Mouse (Mus musculus) right cerebral cortex, postnatal 36 days (tissue): Measurements from ENCODE around the gene Speer4c.
"Not testable (repeated sequence)": the region's sequence is repeated elsewhere in the genome, so short reads cannot be mapped to it uniquely, and the experiment has no call there.

Source experiments
- DNase-seq, 2 experiments: peaks; one replicate each; pipeline ENCODE4 v3.0.0; 2022; ENCODE audit warnings: low spot score in 2 of 2, mixed read lengths in 1 of 2

Speer4c gene

GRCm38 (mm10) chr5:15714171-15714570 is at the start of gene Speer4c:
Gene Speer4c, minus strand, starts transcription at chr5:15714271.
- not testable (repeated sequence) for DNase-seq

GRCm38 (mm10) chr5:15747478-15748255 is 33.6 kb upstream of the Speer4c start:
- no peak for DNase-seq

DNA sequence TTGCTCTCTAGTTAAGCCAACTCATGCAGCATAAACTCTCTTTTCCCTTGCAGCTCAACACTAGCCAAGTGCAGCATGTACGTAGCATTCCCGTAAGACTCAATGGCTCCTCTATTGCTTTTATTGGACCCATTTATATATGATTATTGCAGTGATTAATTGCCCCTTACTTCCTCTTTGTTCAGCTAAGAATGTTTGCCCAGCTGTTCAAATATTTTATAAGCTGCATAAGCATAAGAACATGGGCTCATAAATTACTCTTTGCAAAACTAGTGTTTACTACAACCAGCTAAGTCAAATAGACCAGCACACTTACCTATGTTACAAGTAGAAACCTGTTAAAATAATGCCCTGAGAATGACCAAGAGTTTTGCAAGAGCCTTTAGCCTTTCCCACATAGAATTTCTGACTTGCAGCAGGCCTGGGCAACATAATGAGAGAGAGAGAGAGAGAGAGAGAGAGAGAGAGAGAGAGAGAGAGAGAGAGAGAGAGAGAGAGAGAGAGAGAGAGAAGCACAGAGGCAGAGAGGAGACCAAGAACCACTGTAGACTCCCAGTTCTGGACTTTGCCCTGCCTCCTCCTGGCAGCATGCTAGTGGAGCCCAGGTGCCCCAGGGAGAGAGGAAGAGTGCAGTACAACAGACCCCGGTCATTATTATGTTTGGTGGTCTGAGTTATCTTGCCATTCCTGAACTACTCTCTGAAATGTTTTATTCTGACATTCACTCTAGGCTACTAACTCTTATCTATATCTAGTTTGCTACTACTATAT is 20.2 kb upstream of the Speer4c start:
- DNase-seq: no peak

GRCm38 (mm10) chr5:15702891-15703290 is 11.2 kb downstream of the Speer4c start:
- DNase-seq: not testable (repeated sequence)

GRCm38 (mm10) chr5:15697719-15698118 is 16.4 kb downstream of the Speer4c start:
- DNase-seq: not testable (repeated sequence)

DNA sequence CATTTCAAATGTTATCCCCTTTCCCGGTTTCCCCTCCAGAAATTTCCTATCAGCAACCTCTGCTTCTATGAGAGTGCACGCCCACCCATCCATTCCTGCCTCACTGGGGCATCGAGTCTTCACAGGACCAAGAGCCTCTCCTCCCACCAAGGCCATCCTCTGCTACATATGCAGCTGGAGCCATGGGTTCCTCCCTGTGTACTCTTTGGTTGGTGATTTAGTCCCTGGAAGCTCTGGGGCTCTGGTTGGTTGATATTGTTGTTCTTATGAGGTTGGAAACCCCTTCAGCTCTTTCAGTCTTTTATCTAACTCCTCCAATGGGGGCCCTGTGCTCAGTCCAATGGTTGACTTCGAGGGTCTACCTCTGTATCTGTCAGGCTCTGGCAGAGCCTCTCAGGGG is 22.2 kb downstream of the Speer4c start:
- not testable (repeated sequence) for DNase-seq

GRCm38 (mm10) chr5:15690822-15691221 is 23.2 kb downstream of the Speer4c start:
- not testable (repeated sequence) for DNase-seq

- DNase-seq: not testable (repeated sequence)
These were observed 24.3 kb downstream of the Speer4c start for GRCm38 (mm10) chr5:15689659-15690213.

GRCm38 (mm10) chr5:15688874-15689658 is 25.0 kb downstream of the Speer4c start:
- not testable (repeated sequence) for DNase-seq

DNA sequence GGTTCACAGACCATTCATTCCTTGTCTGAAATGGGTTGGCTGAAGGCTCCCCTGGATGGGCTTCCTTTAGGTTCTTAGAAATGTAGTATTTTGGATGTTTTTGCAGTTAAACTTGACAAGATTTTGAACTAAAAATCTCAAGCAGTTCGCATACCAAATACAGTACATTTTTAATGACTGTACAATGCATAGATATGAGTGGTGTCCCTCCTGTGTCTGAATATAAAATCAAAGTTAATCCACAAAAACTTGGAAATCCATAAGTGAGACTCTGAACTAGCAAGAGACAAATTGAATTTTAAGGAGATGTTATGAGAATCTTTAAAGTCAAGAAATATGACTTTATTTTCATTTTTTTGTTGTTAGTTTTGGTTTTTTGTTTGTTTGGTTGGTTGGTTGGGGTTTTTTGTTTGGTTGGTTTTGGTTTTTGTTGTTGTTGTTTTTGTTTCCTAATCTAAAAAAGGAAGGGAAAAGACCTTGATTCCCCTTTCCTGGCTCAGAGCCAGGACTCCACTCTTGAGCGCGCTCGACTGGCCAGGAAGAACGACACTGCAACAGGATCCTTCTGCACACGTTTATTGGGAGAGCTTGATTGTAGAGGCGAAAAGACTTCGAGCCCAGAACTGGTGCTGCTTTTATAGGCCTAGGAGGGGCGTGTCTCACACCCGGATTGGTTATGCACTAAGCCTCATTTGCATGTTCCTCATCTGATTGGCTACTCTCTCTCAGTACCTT is 32.6 kb downstream of the Speer4c start:
- not testable (repeated sequence) for DNase-seq

GRCm38 (mm10) chr5:15679980-15680949 is 33.8 kb downstream of the Speer4c start:
- not testable (repeated sequence) for DNase-seq

GRCm38 (mm10) chr5:15678907-15679306 is 35.2 kb downstream of the Speer4c start:
- DNase-seq: not testable (repeated sequence)

GRCm38 (mm10) chr5:15677750-15678149 is 36.3 kb downstream of the Speer4c start:
- not testable (repeated sequence) for DNase-seq

DNA sequence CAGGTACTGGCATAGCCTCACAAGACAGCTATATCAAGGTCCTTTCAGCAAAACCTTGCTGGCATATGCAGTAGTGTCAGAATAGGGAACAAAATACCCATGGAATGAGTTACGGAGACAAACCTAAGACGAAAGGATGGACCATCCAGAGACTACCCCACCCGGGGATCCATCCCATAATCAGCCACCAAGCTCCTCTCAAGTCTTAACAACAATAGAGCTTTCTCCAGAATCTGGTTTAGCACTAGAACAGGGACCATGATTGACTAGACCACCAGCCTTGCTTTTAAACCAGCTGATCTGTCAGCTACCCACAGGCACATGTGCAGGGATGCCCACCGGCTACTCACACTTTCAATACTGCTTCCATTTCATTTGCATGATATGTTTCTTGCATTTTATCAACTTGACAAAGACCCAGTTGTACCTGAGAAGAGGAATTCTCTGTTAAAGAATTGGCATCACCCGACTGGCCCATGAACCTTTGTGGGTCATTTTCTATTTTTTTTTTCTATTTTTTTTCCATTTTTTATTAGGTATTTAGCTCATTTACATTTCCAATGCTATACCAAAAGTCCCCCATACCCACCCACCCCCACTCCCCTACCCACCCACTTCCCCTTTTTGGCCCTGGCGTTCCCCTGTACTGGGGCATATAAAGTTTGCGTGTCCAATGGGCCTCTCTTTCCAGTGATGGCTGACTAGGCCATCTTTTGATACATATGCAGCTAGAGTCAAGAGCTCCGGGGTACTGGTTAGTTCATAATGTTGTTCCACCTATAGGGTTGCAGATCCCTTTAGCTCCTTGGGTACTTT is 39.4 kb downstream of the Speer4c start:
- DNase-seq: not testable (repeated sequence)

- not testable (repeated sequence) for DNase-seq
These were observed 40.1 kb downstream of the Speer4c start for GRCm38 (mm10) chr5:15673989-15674388.

DNA sequence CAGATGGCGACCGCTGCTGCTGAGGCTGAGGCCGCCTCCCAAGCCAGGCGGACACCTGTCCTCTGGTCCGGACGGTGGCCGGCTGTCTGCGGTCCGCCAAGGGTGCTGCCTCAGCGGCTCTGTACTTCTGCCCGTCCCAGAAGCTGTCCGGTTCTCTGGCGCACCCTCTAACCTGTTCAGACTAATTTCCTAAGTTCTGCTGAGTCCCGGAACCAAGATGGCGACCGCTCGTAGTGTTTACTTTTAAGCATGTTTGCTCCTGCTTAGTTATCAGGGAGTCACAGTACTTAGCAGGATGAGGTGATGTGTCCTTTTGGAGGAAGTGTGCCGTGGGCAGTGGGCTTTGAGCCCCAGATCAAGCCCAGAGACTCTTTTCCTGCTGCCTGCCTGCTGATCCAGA is 43.3 kb downstream of the Speer4c start:
- DNase-seq: not testable (repeated sequence)

GRCm38 (mm10) chr5:15663847-15664246 is 50.2 kb downstream of the Speer4c start:
- DNase-seq: not testable (repeated sequence)
